Mouse (Mus musculus): Measurements from ENCODE around the gene Olfr324.

GRCm38 (mm10) chr11:58594814-58595213 lies at the start of gene Olfr324:
- TF ChIP-seq POLR2A (IDR thresholded peaks at IDR 0.05; ENCODE audit: control insufficient read depth, extremely low read depth, insufficient read depth, low read length, poor library complexity): no peak
- TF ChIP-seq CTCF (IDR thresholded peaks at IDR 0.05; ENCODE audit: borderline replicate concordance, control insufficient read depth, extremely low read depth, insufficient read depth, low read length, poor library complexity): no peak

Measured in thymus, adult 2 months (tissue).